Mouse (Mus musculus): ENCODE data around the gene Mrps6. TPM values are rescaled to one million over a fixed set of nuclear protein-coding genes. Genes with fewer than 3 reads are reported as not detected.
A peak's percentile ranks its signal among the peaks of the same experiment; 100 is the strongest.

Mrps6 gene
- polyA plus RNA-seq, 1 experiment from 2014 or later, result 186 TPM

- DNase-seq (ENCODE audit: low spot score), result no peak
- ATAC-seq, result no peak
- no peak overlapping the region for H3K4me2 ChIP-seq (ENCODE audit: low read length)
- H3K4me1 ChIP-seq (ENCODE audit: control insufficient read depth, insufficient read depth, low read length), result no peaks in the 10 kb centered on the region
- H3K36me3 ChIP-seq (ENCODE audit: control insufficient read depth, insufficient read depth, low read length), result no peaks in the 10 kb centered on the region
- 0 out of 2 replicates have a peak, but pooled peaks cover 2% of the 10 kb centered on the region for H3K9me3 ChIP-seq (replicated peaks; ENCODE audit: control insufficient read depth, low read length)
- H3K4me3 ChIP-seq (ENCODE audit: low read depth, low read length), result no peak overlapping the region
- no peak overlapping the region for H3K9ac ChIP-seq (ENCODE audit: low read length)
- 73% methylated on average over 5 of the region's 5 CpGs for WGBS
- H3K27ac ChIP-seq (ENCODE audit: low read depth, low read length), result no peak overlapping the region
- no peaks in the 10 kb centered on the region for H3K27me3 ChIP-seq (replicated peaks; ENCODE audit: control insufficient read depth, insufficient read depth, low read length)
Measured at GRCm38 (mm10) chr16:92034676-92035075, 23.4 kb upstream of the Mrps6 start.

- Histone ChIP-seq H3K9me3 (replicated peaks; ENCODE audit: control insufficient read depth, low read length) (0 out of 2 replicates have a peak, but pooled peaks cover 4% of the 10 kb centered on the region), H3K36me3 (ENCODE audit: control insufficient read depth, insufficient read depth, low read length) (no peaks in the 10 kb centered on the region), H3K9ac (ENCODE audit: low read length) (no peak overlapping the region), H3K4me3 (ENCODE audit: low read depth, low read length) (no peak overlapping the region), H3K4me2 (ENCODE audit: low read length) (no peak overlapping the region), H3K27me3 (replicated peaks; ENCODE audit: control insufficient read depth, insufficient read depth, low read length) (no peaks in the 10 kb centered on the region), H3K4me1 (ENCODE audit: control insufficient read depth, insufficient read depth, low read length) (no peaks in the 10 kb centered on the region), H3K27ac (ENCODE audit: low read depth, low read length) (no peak overlapping the region)
- WGBS, result 78% methylated on average over 8 of the region's 8 CpGs
- ATAC-seq (no peak), DNase-seq (ENCODE audit: low spot score) (no peak)
Measured at GRCm38 (mm10) chr16:92036701-92037100, 21.4 kb upstream of the Mrps6 start.

GRCm38 (mm10) chr16:92037891-92038607, 20.0 kb upstream of the Mrps6 start:
- 91% methylated on average over 21 of the region's 21 CpGs for WGBS
- H3K4me3 ChIP-seq (ENCODE audit: low read depth, low read length), result no peak overlapping the region
- H3K27me3 ChIP-seq (replicated peaks; ENCODE audit: control insufficient read depth, insufficient read depth, low read length), result no peaks in the 10 kb centered on the region
- 0 out of 2 replicates have a peak, but pooled peaks cover 4% of the 10 kb centered on the region for H3K9me3 ChIP-seq (replicated peaks; ENCODE audit: control insufficient read depth, low read length)
- H3K4me1 ChIP-seq (ENCODE audit: control insufficient read depth, insufficient read depth, low read length), result no peaks in the 10 kb centered on the region
- no peak overlapping the region for H3K9ac ChIP-seq (ENCODE audit: low read length)
- DNase-seq (ENCODE audit: low spot score), result no peak
- no peak overlapping the region for H3K27ac ChIP-seq (ENCODE audit: low read depth, low read length)
- ATAC-seq, result no peak
- H3K4me2 ChIP-seq (ENCODE audit: low read length), result no peak overlapping the region
- no peaks in the 10 kb centered on the region for H3K36me3 ChIP-seq (ENCODE audit: control insufficient read depth, insufficient read depth, low read length)

DNA sequence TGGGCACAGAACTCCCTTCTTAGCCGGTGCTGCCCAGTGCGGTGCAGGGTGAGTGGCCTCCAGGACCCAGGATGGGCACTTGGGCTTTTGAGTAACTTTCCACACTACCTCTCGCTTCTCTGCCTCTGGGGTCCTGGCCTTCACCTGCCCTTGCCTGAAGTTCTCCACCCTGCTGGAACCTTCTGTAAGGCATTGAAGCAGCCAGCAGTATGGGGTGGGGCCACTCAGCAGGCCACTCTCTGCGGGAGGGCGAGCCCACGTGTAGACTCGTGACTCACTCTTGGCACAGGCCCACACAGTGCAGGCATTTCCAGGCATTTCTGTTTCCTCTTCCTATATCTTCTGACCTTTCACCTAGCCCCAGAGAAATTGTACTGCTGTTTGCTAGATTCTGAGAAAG, 18.6 kb upstream of the Mrps6 start:
- no peak overlapping the region for H3K4me3 ChIP-seq (ENCODE audit: low read depth, low read length)
- 93% methylated on average over 7 of the region's 7 CpGs for WGBS
- DNase-seq (ENCODE audit: low spot score) (no peak), ATAC-seq (no peak)
- 0 out of 2 replicates have a peak, but pooled peaks cover 4% of the 10 kb centered on the region for H3K9me3 ChIP-seq (replicated peaks; ENCODE audit: control insufficient read depth, low read length)
- no peaks in the 10 kb centered on the region for H3K4me1 ChIP-seq (ENCODE audit: control insufficient read depth, insufficient read depth, low read length)
- H3K27ac ChIP-seq (ENCODE audit: low read depth, low read length), result no peak overlapping the region
- no peaks in the 10 kb centered on the region for H3K27me3 ChIP-seq (replicated peaks; ENCODE audit: control insufficient read depth, insufficient read depth, low read length)
- no peak overlapping the region for H3K9ac ChIP-seq (ENCODE audit: low read length)
- no peaks in the 10 kb centered on the region for H3K36me3 ChIP-seq (ENCODE audit: control insufficient read depth, insufficient read depth, low read length)
- no peak overlapping the region for H3K4me2 ChIP-seq (ENCODE audit: low read length)

DNA sequence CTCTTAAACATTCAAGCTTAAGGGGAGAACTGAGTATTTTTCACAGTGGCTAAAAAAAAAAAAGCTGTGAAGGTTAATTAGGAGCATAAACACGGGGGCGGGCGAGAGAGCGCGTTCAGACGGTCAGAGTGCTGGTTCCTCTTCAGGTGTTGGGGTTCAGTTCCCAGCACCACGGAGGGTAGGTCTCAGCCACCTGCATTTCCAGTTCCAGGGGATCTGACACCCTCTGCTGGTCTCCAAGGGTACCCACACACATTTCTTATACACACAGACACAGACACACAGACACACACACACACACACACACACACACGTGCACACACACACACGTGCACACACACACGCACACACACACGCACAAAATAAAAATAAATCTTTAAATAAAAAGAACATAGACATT, 18.1 kb upstream of the Mrps6 start:
- Histone ChIP-seq H3K9ac (ENCODE audit: low read length) (no peak overlapping the region), H3K4me2 (ENCODE audit: low read length) (no peak overlapping the region), H3K27ac (ENCODE audit: low read depth, low read length) (no peak overlapping the region), H3K4me3 (ENCODE audit: low read depth, low read length) (no peak overlapping the region), H3K4me1 (ENCODE audit: control insufficient read depth, insufficient read depth, low read length) (no peaks in the 10 kb centered on the region), H3K9me3 (replicated peaks; ENCODE audit: control insufficient read depth, low read length) (0 out of 2 replicates have a peak, but pooled peaks cover 4% of the 10 kb centered on the region), H3K27me3 (replicated peaks; ENCODE audit: control insufficient read depth, insufficient read depth, low read length) (no peaks in the 10 kb centered on the region), H3K36me3 (ENCODE audit: control insufficient read depth, insufficient read depth, low read length) (no peaks in the 10 kb centered on the region)
- DNase-seq (ENCODE audit: low spot score), result no peak
- 95% methylated on average over 11 of the region's 11 CpGs for WGBS
- no peak for ATAC-seq

DNA sequence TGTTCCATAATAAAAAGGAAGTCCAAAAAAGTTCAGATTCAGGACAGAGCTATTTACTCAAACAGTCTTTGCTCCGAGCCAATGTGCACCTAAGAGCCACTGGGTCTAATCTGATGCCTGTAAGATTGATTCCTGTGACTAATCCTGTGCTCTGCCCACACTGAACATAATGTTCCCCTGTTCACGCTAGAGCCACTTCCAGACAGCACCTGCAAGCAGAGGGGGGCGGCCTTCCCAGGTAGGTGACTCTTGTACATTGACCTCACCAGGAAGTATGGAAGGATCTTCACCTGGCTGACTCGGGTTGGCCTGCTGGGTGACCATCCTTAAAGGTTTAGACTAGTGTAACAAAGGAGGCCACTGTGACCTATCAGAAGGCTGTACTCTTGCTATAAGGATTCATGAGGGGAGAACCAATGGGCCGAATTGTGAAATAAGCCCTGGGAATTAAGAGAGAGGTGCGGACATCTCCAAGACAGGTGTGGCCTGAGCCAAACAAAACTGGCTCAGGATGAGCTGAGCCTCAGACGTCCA, 6.2 kb upstream of the Mrps6 start:
- WGBS, result 89% methylated on average over 7 of the region's 7 CpGs

GRCm38 (mm10) chr16:92052569-92052968, 5.5 kb upstream of the Mrps6 start:
- WGBS, result 77% methylated on average over 10 of the region's 10 CpGs
- no peak overlapping the region for H3K4me2 ChIP-seq (ENCODE audit: low read length)
- no peaks in the 10 kb centered on the region for H3K27me3 ChIP-seq (replicated peaks; ENCODE audit: control insufficient read depth, insufficient read depth, low read length)
- ATAC-seq (no peak), DNase-seq (ENCODE audit: low spot score) (no peak)
- no peak overlapping the region for H3K4me3 ChIP-seq (ENCODE audit: low read depth, low read length)
- H3K36me3 ChIP-seq (ENCODE audit: control insufficient read depth, insufficient read depth, low read length), result no peaks in the 10 kb centered on the region
- H3K27ac ChIP-seq (ENCODE audit: low read depth, low read length), result no peak overlapping the region
- 0 out of 2 replicates have a peak, but pooled peaks cover 3% of the 10 kb centered on the region for H3K4me1 ChIP-seq (ENCODE audit: control insufficient read depth, insufficient read depth, low read length)
- 0 out of 2 replicates have a peak, but pooled peaks cover 4% of the 10 kb centered on the region for H3K9me3 ChIP-seq (replicated peaks; ENCODE audit: control insufficient read depth, low read length)
- H3K9ac ChIP-seq (ENCODE audit: low read length), result no peak overlapping the region

More for the DNA sequence above, 6.2 kb upstream of the Mrps6 start:
- ATAC-seq (no peak), DNase-seq (ENCODE audit: low spot score) (no peak)
- Histone ChIP-seq H3K4me2 (ENCODE audit: low read length) (no peak overlapping the region), H3K27ac (ENCODE audit: low read depth, low read length) (no peak overlapping the region), H3K27me3 (replicated peaks; ENCODE audit: control insufficient read depth, insufficient read depth, low read length) (no peaks in the 10 kb centered on the region), H3K4me1 (ENCODE audit: control insufficient read depth, insufficient read depth, low read length) (0 out of 2 replicates have a peak, but pooled peaks cover 3% of the 10 kb centered on the region), H3K9ac (ENCODE audit: low read length) (no peak overlapping the region), H3K9me3 (replicated peaks; ENCODE audit: control insufficient read depth, low read length) (0 out of 2 replicates have a peak, but pooled peaks cover 4% of the 10 kb centered on the region), H3K36me3 (ENCODE audit: control insufficient read depth, insufficient read depth, low read length) (no peaks in the 10 kb centered on the region), H3K4me3 (ENCODE audit: low read depth, low read length) (no peak overlapping the region)

GRCm38 (mm10) chr16:92056711-92057110, 1.4 kb upstream of the Mrps6 start:
- WGBS, result 81% methylated on average over 2 of the region's 2 CpGs
- ATAC-seq, result no peak
- no peak for DNase-seq (ENCODE audit: low spot score)
- Histone ChIP-seq H3K9ac (ENCODE audit: low read length) (no peak overlapping the region), H3K27me3 (replicated peaks; ENCODE audit: control insufficient read depth, insufficient read depth, low read length) (no peaks in the 10 kb centered on the region), H3K4me2 (ENCODE audit: low read length) (no peak overlapping the region), H3K4me1 (ENCODE audit: control insufficient read depth, insufficient read depth, low read length) (peaks cover 14% of the 10 kb centered on the region; the same call in 1 of the 2 replicates), H3K36me3 (ENCODE audit: control insufficient read depth, insufficient read depth, low read length) (peaks cover 9% of the 10 kb centered on the region), H3K27ac (ENCODE audit: low read depth, low read length) (no peak overlapping the region), H3K4me3 (ENCODE audit: low read depth, low read length) (no peak overlapping the region), H3K9me3 (replicated peaks; ENCODE audit: control insufficient read depth, low read length) (0 out of 2 replicates have a peak, but pooled peaks cover 4% of the 10 kb centered on the region)

DNA sequence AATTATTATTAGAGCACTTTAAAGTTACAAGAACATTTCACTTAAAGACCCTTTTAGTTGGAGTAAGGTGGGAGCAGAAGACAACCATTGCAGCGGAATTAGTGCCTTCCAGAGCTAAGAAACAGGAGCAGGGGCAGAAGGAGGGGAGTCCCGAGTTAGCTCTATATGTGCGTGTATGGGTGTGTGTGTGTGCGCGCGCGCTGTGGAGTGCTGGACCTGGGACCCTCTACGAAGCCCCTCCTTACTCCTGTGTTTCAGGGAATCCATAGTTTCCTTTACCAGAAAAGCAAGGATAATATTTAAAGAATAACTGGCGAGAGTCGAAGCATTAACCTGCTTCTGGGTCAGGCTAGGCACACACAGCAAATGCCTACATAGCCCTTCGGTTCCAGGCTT, 616 bp upstream of the Mrps6 start:
- H3K4me1 ChIP-seq (ENCODE audit: control insufficient read depth, insufficient read depth, low read length), result peaks cover 14% of the 10 kb centered on the region; the same call in 1 of the 2 replicates
- WGBS, result 2% methylated on average over 11 of the region's 11 CpGs
- H3K27me3 ChIP-seq (replicated peaks; ENCODE audit: control insufficient read depth, insufficient read depth, low read length), result no peaks in the 10 kb centered on the region
- peak overlapping the region; percentile 84 for H3K9ac ChIP-seq (ENCODE audit: low read length)
- DNase-seq (ENCODE audit: low spot score) (no peak), ATAC-seq (peak; percentile 56)
- H3K36me3 ChIP-seq (ENCODE audit: control insufficient read depth, insufficient read depth, low read length), result peaks cover 17% of the 10 kb centered on the region
- peak overlapping the region; percentile 84 for H3K4me2 ChIP-seq (ENCODE audit: low read length)
- peak overlapping the region; percentile 80 for H3K27ac ChIP-seq (ENCODE audit: low read depth, low read length)
- H3K4me3 ChIP-seq (ENCODE audit: low read depth, low read length), result peak overlapping the region; percentile 68
- H3K9me3 ChIP-seq (replicated peaks; ENCODE audit: control insufficient read depth, low read length), result 0 out of 2 replicates have a peak, but pooled peaks cover 4% of the 10 kb centered on the region

All from forebrain, embryonic 14.5 days (tissue).